Mouse (Mus musculus): Measurements from ENCODE around the gene Slc24a4. TPM values are rescaled to one million over a fixed set of nuclear protein-coding genes. Genes with fewer than 3 reads are reported as not detected.
A peak's percentile ranks its signal among the peaks of the same experiment; 100 is the strongest.

The Slc24a4 gene
- polyA plus RNA-seq, 1 experiment from 2014 or later = 0.49 TPM

GRCm38 (mm10) chr12:102127601-102128000 is 932 bp upstream of the Slc24a4 start:
- H3K9me3 ChIP-seq = no peaks in the 10 kb centered on the region
- peaks cover 16% of the 10 kb centered on the region for H3K4me1 ChIP-seq
- no peaks in the 10 kb centered on the region for H3K36me3 ChIP-seq
- H3K9ac ChIP-seq = no peak overlapping the region
- no peak for ATAC-seq (ENCODE audit: insufficient read depth, low FRiP score, low read depth)
- 8% methylated on average over 7 of the region's 7 CpGs for WGBS
- no peak overlapping the region for H3K27ac ChIP-seq
- no peak overlapping the region; the same call in 1 of the 2 replicates for H3K4me3 ChIP-seq (replicated peaks)
- H3K4me2 ChIP-seq = peak overlapping the region; percentile 99
- H3K27me3 ChIP-seq (replicated peaks) = peaks cover 45% of the 10 kb centered on the region

- peaks cover 45% of the 10 kb centered on the region for H3K27me3 ChIP-seq (replicated peaks)
These were observed 416 bp downstream of the Slc24a4 start for GRCm38 (mm10) chr12:102128791-102129507.

DNA sequence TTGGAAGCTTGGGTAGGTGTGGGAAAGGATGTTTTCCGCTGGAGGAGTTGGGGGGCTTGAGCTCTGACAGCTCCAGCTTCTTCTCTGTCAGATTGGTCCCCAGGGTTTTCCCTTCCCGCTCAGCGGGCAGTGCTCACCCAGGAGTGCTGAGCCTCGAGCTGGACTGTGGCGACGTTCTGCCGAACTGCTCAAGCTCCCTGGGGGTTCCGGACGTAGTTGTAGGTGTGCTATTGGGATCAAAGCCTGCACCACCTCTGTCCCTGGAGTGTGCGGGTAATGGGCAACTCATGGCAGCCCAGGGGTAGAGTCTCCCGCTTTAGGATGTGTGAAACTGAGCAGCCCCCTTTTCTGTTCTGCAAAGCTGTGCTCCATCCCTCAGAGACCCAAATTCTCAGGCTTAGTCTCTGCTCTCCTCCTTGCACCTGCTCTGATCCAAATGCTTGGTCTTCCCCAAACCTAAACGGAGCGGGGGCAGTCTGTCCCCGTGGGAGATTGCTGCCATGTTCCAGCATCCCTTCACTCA is 1.0 kb downstream of the Slc24a4 start:
- Histone ChIP-seq H3K4me2 (peak overlapping the region; percentile 99), H3K4me1 (peaks cover 16% of the 10 kb centered on the region), H3K27me3 (replicated peaks) (peaks cover 45% of the 10 kb centered on the region), H3K27ac (no peak overlapping the region), H3K9ac (no peak overlapping the region), H3K36me3 (no peaks in the 10 kb centered on the region), H3K9me3 (no peaks in the 10 kb centered on the region), H3K4me3 (replicated peaks) (peak overlapping the region; percentile 51)
- 5% methylated on average over 14 of the region's 14 CpGs for WGBS
- no peak for ATAC-seq (ENCODE audit: insufficient read depth, low FRiP score, low read depth)

More at GRCm38 (mm10) chr12:102128791-102129507, 416 bp downstream of the Slc24a4 start:
- Histone ChIP-seq H3K36me3 (no peaks in the 10 kb centered on the region), H3K9ac (no peak overlapping the region), H3K4me1 (peaks cover 16% of the 10 kb centered on the region), H3K4me2 (peak overlapping the region; percentile 99), H3K27ac (no peak overlapping the region), H3K4me3 (replicated peaks) (peak overlapping the region; percentile 51), H3K9me3 (no peaks in the 10 kb centered on the region)
- under 1% methylated on average over 57 of the region's 73 CpGs for WGBS
- ATAC-seq (ENCODE audit: insufficient read depth, low FRiP score, low read depth) = peak; percentile 70; the same call in 1 of the 2 replicates

GRCm38 (mm10) chr12:102139710-102140109 is 11.2 kb downstream of the Slc24a4 start:
- H3K36me3 ChIP-seq = no peaks in the 10 kb centered on the region
- ATAC-seq (ENCODE audit: insufficient read depth, low FRiP score, low read depth) = no peak
- WGBS = 81% methylated on average over 10 of the region's 10 CpGs

GRCm38 (mm10) chr12:102141330-102141729 is 12.8 kb downstream of the Slc24a4 start:
- H3K27ac ChIP-seq = no peak overlapping the region

More at GRCm38 (mm10) chr12:102139710-102140109, 11.2 kb downstream of the Slc24a4 start:
- Histone ChIP-seq H3K27me3 (replicated peaks) (no peaks in the 10 kb centered on the region), H3K9ac (no peak overlapping the region), H3K9me3 (no peaks in the 10 kb centered on the region), H3K4me1 (no peaks in the 10 kb centered on the region), H3K27ac (no peak overlapping the region), H3K4me2 (no peak overlapping the region), H3K4me3 (replicated peaks) (no peak overlapping the region)

GRCm38 (mm10) chr12:102147678-102148077 is 19.1 kb downstream of the Slc24a4 start:
- no peak overlapping the region for H3K4me3 ChIP-seq (replicated peaks)
- no peaks in the 10 kb centered on the region for H3K4me1 ChIP-seq
- H3K36me3 ChIP-seq = no peaks in the 10 kb centered on the region
- H3K27me3 ChIP-seq (replicated peaks) = no peaks in the 10 kb centered on the region
- no peak overlapping the region for H3K27ac ChIP-seq
- H3K9me3 ChIP-seq = no peaks in the 10 kb centered on the region
- WGBS = 63% methylated on average over 4 of the region's 4 CpGs
- no peak overlapping the region for H3K4me2 ChIP-seq
- ATAC-seq (ENCODE audit: insufficient read depth, low FRiP score, low read depth) = no peak
- H3K9ac ChIP-seq = no peak overlapping the region

More at GRCm38 (mm10) chr12:102141330-102141729, 12.8 kb downstream of the Slc24a4 start:
- WGBS = 57% methylated on average over 5 of the region's 5 CpGs
- no peak overlapping the region for H3K4me2 ChIP-seq
- ATAC-seq (ENCODE audit: insufficient read depth, low FRiP score, low read depth) = no peak
- no peak overlapping the region for H3K4me3 ChIP-seq (replicated peaks)
- H3K27me3 ChIP-seq (replicated peaks) = no peaks in the 10 kb centered on the region
- no peaks in the 10 kb centered on the region for H3K9me3 ChIP-seq
- no peaks in the 10 kb centered on the region for H3K4me1 ChIP-seq
- no peak overlapping the region for H3K9ac ChIP-seq
- H3K36me3 ChIP-seq = no peaks in the 10 kb centered on the region

DNA sequence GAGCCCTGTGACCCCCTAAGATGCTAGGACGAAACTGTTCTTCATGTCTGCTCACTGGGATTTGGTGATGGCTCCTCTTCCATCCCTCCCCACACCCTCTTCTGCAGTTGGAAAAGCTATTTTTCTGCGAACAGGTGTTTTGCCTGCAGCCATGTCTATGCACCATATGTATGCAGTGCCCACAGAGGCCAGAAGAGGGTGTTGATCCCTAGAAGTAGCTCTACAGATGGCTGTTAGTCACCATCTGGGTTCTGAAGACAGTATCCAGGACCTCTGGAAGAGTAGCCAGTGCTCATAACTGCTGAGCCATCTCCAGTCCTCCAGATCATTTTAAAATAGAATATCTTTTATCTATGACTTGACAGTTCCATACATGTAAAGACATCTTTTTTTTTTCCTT is 20.2 kb downstream of the Slc24a4 start:
- Histone ChIP-seq H3K9me3 (no peaks in the 10 kb centered on the region), H3K27ac (no peak overlapping the region), H3K4me2 (no peak overlapping the region), H3K36me3 (no peaks in the 10 kb centered on the region), H3K27me3 (replicated peaks) (no peaks in the 10 kb centered on the region), H3K4me1 (no peaks in the 10 kb centered on the region), H3K9ac (no peak overlapping the region), H3K4me3 (replicated peaks) (no peak overlapping the region)
- ATAC-seq (ENCODE audit: insufficient read depth, low FRiP score, low read depth) = no peak
- 75% methylated on average over 2 of the region's 2 CpGs for WGBS

DNA sequence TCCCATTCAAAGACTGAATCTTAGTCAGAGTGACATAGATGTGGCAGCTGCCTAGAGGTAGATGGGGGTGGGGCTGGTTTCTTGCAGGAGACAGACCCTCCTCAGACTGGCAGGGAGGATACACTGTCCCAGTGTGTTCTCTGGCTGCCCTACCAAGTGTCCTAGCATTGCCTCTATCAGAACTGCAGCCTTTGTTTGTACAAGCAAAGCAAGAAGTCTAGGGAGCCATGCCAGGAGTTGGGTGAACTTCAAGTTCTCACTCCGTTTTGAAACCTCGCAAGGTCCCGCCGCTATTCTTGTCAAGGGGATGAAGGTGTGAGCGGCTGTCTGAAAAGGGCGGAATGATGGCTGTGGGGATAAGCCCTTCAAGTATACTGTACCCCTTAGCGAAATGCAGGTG is 22.7 kb downstream of the Slc24a4 start:
- no peak overlapping the region for H3K4me3 ChIP-seq (replicated peaks)
- H3K4me2 ChIP-seq = no peak overlapping the region
- 87% methylated on average over 7 of the region's 7 CpGs for WGBS
- H3K27me3 ChIP-seq (replicated peaks) = no peaks in the 10 kb centered on the region
- no peak for ATAC-seq (ENCODE audit: insufficient read depth, low FRiP score, low read depth)
- no peak overlapping the region for H3K27ac ChIP-seq
- no peaks in the 10 kb centered on the region for H3K36me3 ChIP-seq
- H3K9me3 ChIP-seq = no peaks in the 10 kb centered on the region
- H3K9ac ChIP-seq = no peak overlapping the region
- H3K4me1 ChIP-seq = no peaks in the 10 kb centered on the region

DNA sequence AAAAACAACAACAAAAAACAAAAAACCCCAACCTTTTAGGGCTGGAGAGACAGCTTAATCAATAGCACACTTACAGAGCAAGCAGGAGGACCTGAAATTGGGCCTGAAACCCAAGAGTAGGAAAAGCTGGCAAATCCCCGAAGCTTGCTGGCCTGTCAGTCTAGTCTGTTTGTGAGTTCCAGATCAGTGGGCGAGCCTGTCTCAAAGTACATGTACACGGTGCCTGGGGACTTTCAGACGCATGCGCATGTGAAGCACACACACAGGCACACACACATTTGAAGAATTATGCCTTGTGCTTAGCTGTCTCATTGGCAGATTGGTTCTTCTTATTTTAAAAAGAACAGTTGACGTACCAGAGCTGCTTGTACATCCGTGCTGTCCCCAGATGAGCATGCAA is 25.3 kb downstream of the Slc24a4 start:
- Histone ChIP-seq H3K36me3 (no peaks in the 10 kb centered on the region), H3K4me2 (no peak overlapping the region), H3K27me3 (replicated peaks) (no peaks in the 10 kb centered on the region), H3K9me3 (no peaks in the 10 kb centered on the region), H3K4me3 (replicated peaks) (no peak overlapping the region), H3K9ac (no peak overlapping the region), H3K4me1 (no peaks in the 10 kb centered on the region), H3K27ac (no peak overlapping the region)
- WGBS = 86% methylated on average over 7 of the region's 7 CpGs
- ATAC-seq (ENCODE audit: insufficient read depth, low FRiP score, low read depth) = no peak

GRCm38 (mm10) chr12:102154815-102155214 is 26.3 kb downstream of the Slc24a4 start:
- H3K36me3 ChIP-seq = no peaks in the 10 kb centered on the region
- no peak for ATAC-seq (ENCODE audit: insufficient read depth, low FRiP score, low read depth)
- H3K9ac ChIP-seq = no peak overlapping the region
- no peaks in the 10 kb centered on the region for H3K27me3 ChIP-seq (replicated peaks)
- no peaks in the 10 kb centered on the region for H3K9me3 ChIP-seq
- no peaks in the 10 kb centered on the region for H3K4me1 ChIP-seq
- no peak overlapping the region for H3K4me2 ChIP-seq
- no peak overlapping the region for H3K27ac ChIP-seq
- WGBS = 64% methylated on average over 1 of the region's 1 CpGs
- no peak overlapping the region for H3K4me3 ChIP-seq (replicated peaks)

- Histone ChIP-seq H3K4me1 (peaks cover 7% of the 10 kb centered on the region; the same call in 1 of the 2 replicates), H3K9ac (no peak overlapping the region), H3K27ac (no peak overlapping the region), H3K9me3 (no peaks in the 10 kb centered on the region), H3K27me3 (replicated peaks) (no peaks in the 10 kb centered on the region), H3K36me3 (no peaks in the 10 kb centered on the region), H3K4me3 (replicated peaks) (no peak overlapping the region), H3K4me2 (no peak overlapping the region)
- WGBS = 86% methylated on average over 7 of the region's 7 CpGs
- no peak for ATAC-seq (ENCODE audit: insufficient read depth, low FRiP score, low read depth)
These were observed 36.1 kb downstream of the Slc24a4 start for GRCm38 (mm10) chr12:102164632-102165031.

DNA sequence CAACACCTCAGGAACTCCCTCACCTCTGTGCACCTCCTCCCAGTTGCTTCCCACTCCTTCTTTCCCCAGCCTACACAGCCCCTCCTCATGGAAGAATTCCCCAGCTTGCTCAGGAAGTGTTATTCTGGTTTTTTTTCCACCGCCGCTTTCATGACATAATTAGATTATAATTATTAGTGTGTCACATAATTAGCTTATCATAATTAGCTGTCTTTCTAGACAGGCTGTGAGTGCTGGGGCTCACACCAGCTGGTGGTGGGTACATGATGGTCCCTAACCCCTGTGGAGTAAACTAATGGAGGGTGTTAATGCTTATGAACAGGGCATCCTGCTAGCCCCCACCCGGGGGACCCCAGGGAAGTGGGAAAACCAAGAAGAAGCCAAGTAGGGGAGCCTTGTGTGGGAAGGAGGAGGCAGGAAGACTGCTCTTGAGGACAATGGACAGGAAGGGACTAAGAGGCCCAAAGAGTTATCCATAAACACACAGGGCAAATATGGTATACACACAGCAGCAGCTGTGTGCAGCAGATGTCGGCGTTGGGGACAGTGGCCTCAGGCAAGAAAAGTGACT is 38.2 kb downstream of the Slc24a4 start:
- Histone ChIP-seq H3K4me1 (peaks cover 7% of the 10 kb centered on the region; the same call in 1 of the 2 replicates), H3K4me2 (no peak overlapping the region), H3K4me3 (replicated peaks) (no peak overlapping the region), H3K27ac (peak overlapping the region; percentile 64), H3K36me3 (no peaks in the 10 kb centered on the region), H3K9ac (no peak overlapping the region), H3K27me3 (replicated peaks) (no peaks in the 10 kb centered on the region), H3K9me3 (no peaks in the 10 kb centered on the region)
- 34% methylated on average over 5 of the region's 5 CpGs for WGBS
- peak; percentile 48; the same call in 1 of the 2 replicates for ATAC-seq (ENCODE audit: insufficient read depth, low FRiP score, low read depth)

Measured in stomach, embryonic 15.5 days (tissue).